Mouse (Mus musculus) thymus, adult 2 months (tissue): ENCODE measurements around the gene Fam240a.

Source experiments
- CTCF ChIP-seq: fragments of 200-500 bp; IDR thresholded peaks from 2 replicates; pipeline ENCODE4 v1.5.1; 2012; ENCODE audit warnings: mild to moderate bottlenecking, control low read depth, low read length, moderate library complexity, borderline replicate concordance; ENCODE audit not compliant: control insufficient read depth, poor library complexity, insufficient read depth; ENCODE audit errors: extremely low read depth
- POLR2A ChIP-seq: fragments of 200-500 bp; IDR thresholded peaks from 2 replicates; pipeline ENCODE4 v1.6.1; 2012; ENCODE audit warnings: mild to moderate bottlenecking, low read length, control low read depth, moderate library complexity; ENCODE audit not compliant: control insufficient read depth, poor library complexity, insufficient read depth; ENCODE audit errors: extremely low read depth

DNA sequence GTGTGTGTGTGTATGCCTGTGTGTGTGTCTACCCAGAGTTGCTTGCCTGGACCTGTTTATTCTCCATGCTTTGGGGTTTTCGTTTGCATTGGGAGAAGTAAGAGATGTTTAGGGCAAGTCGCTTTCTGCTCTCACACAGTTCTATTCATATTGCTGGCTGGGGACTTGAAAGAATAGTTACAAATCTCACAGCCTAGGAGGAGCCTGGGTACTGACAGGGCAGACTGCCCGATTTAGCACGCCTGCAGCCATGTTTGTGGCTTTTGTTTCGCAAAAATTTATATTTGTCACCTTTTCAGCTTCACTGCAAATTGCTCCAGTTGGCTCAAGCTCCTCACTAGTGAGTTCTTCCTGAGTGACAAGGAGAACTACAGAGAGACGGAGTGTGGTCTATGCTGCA is 14.9 kb upstream of the Fam240a start:
- TF ChIP-seq CTCF (no peak), POLR2A (no peak)
